Mouse (Mus musculus) cerebellum, adult 2 months (tissue): ENCODE results near the gene Trp53bp2.

Experiments
- CTCF ChIP-seq: fragments of 200-500 bp; IDR thresholded peaks from 2 replicates; pipeline ENCODE4 v1.5.1; 2011; ENCODE audit warnings: low read depth, mild to moderate bottlenecking, control low read depth, low read length, moderate library complexity, borderline replicate concordance; ENCODE audit not compliant: insufficient read depth
- POLR2A ChIP-seq: fragments of 200-500 bp; IDR thresholded peaks from 2 replicates; pipeline ENCODE4 v1.6.1; 2011; ENCODE audit warnings: low read length, control low read depth, borderline replicate concordance; ENCODE audit not compliant: insufficient read depth

GRCm38 (mm10) chr1:182459436-182459835, 50.5 kb downstream of the Trp53bp2 start:
- TF ChIP-seq POLR2A (no peak), CTCF (no peak)
